Mouse (Mus musculus): ENCODE data around the gene Elovl3. TPM values are rescaled to one million over a fixed set of nuclear protein-coding genes. Genes with fewer than 3 reads are reported as not detected.
"Not testable (repeated sequence)": the region's sequence is repeated elsewhere in the genome, so short reads cannot be mapped to it uniquely, and the experiment has no call there.

Elovl3 gene
- polyA plus RNA-seq, 1 experiment = not detected

GRCm38 (mm10) chr19:46149091-46149490 lies 17.4 kb downstream of the Elovl3 start:
- Histone ChIP-seq H3K4me1 (ENCODE audit: control insufficient read depth, insufficient read depth, low read length) (no peaks in the 10 kb centered on the region), H3K9ac (ENCODE audit: low read depth, poor library complexity, severe bottlenecking) (no peak overlapping the region), H3K27me3 (ENCODE audit: control insufficient read depth, insufficient read depth, low read length, poor library complexity, severe bottlenecking) (peaks cover 12% of the 10 kb centered on the region), H3K4me3 (ENCODE audit: low read depth, low read length) (no peak overlapping the region), H3K27ac (ENCODE audit: insufficient read depth, low read length) (no peak overlapping the region), H3K9me3 (replicated peaks; ENCODE audit: control insufficient read depth, insufficient read depth, low read length, poor library complexity, severe bottlenecking) (no peaks in the 10 kb centered on the region), H3K36me3 (ENCODE audit: control insufficient read depth, insufficient read depth, low read length, poor library complexity, severe bottlenecking) (no peaks in the 10 kb centered on the region)
- no peak for TF ChIP-seq CTCF (IDR thresholded peaks at IDR 0.05; ENCODE audit: low read depth, low read length)
- TF ChIP-seq POLR2A (IDR thresholded peaks at IDR 0.05; ENCODE audit: insufficient read depth, low read length) = no peak
- TF ChIP-seq EP300 (IDR thresholded peaks at IDR 0.05; ENCODE audit: insufficient read depth, low read depth, low read length) = no peak

DNA sequence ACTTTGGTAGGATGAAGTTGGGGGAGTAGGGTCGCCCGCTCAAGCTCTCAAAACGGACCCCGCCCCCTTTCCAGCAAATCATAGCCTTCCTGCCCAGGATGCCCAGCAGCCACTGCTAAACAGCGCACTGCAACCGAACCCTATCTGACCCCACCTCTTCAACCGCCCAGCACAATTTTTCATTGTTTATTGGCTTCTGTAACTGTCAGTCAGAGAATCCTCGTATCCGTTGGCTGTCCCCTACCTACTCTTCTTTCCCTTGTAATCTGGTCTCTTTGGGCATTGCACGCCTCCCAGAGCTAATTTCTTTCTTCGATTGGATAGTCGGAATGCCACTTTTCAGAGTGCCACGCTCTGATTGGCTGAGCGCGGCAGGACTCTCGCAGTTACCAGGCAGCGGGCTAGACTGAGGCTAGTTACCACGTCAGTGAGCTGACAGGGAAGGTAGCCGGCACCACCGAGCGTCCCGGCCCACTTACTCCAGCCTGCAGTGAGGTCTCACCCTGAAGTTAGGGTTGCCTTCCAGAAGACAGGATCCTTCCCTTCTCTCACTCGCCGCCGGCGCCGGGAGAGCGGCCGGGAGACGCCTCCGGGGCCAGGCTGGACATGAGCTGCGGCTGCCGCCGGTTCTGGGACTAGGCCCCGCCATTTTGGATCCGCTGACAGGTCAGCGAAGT lies 20.6 kb downstream of the Elovl3 start, which contains the start of gene Gbf1:
Gene Gbf1 (plus strand): TSS at position 383 of the 677 bp plus-strand sequence.
- Histone ChIP-seq H3K4me1 (ENCODE audit: control insufficient read depth, insufficient read depth, low read length) (no peaks in the 10 kb centered on the region), H3K9ac (ENCODE audit: low read depth, poor library complexity, severe bottlenecking) (peak within 1 kb of the TSS; percentile 81), H3K27ac (ENCODE audit: insufficient read depth, low read length) (no peak within 1 kb of the TSS), H3K9me3 (replicated peaks; ENCODE audit: control insufficient read depth, insufficient read depth, low read length, poor library complexity, severe bottlenecking) (no peaks in the 10 kb centered on the region), H3K36me3 (ENCODE audit: control insufficient read depth, insufficient read depth, low read length, poor library complexity, severe bottlenecking) (no peaks in the 10 kb centered on the region), H3K4me3 (ENCODE audit: low read depth, low read length) (peak within 1 kb of the TSS; percentile 87), H3K27me3 (ENCODE audit: control insufficient read depth, insufficient read depth, low read length, poor library complexity, severe bottlenecking) (0 out of 2 replicates have a peak, but pooled peaks cover 6% of the 10 kb centered on the region)
- no peak for TF ChIP-seq POLR2A (IDR thresholded peaks at IDR 0.05; ENCODE audit: insufficient read depth, low read length)
- no peak for TF ChIP-seq EP300 (IDR thresholded peaks at IDR 0.05; ENCODE audit: insufficient read depth, low read depth, low read length)
- TF ChIP-seq CTCF (IDR thresholded peaks at IDR 0.05; ENCODE audit: low read depth, low read length) = no peak

DNA sequence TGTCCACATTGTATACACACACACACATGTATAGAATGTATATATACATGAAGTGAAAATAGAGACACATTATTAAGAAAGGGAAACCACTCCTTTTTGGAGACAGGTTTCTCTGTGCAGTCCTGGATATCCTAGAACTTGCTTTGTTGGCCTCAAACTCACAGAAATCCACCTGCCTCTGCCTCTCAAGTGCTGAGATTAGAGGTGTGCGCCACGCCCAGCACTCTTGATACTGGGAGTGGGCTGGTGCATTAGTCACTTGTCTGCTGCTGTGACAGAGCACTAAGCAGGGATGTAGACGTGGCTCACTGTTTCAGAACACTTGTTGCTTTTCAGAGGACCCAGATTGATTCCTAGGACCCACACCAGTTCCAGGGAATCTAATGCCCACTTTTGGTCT lies 34.3 kb downstream of the Elovl3 start:
- 0 out of 2 replicates have a peak, but pooled peaks cover 2% of the 10 kb centered on the region for H3K36me3 ChIP-seq (ENCODE audit: control insufficient read depth, insufficient read depth, low read length, poor library complexity, severe bottlenecking)
- H3K9me3 ChIP-seq (replicated peaks; ENCODE audit: control insufficient read depth, insufficient read depth, low read length, poor library complexity, severe bottlenecking) = no peaks in the 10 kb centered on the region
- TF ChIP-seq POLR2A (IDR thresholded peaks at IDR 0.05; ENCODE audit: insufficient read depth, low read length) = no peak
- TF ChIP-seq EP300 (IDR thresholded peaks at IDR 0.05; ENCODE audit: insufficient read depth, low read depth, low read length) = no peak
- TF ChIP-seq CTCF (IDR thresholded peaks at IDR 0.05; ENCODE audit: low read depth, low read length) = no peak

DNA sequence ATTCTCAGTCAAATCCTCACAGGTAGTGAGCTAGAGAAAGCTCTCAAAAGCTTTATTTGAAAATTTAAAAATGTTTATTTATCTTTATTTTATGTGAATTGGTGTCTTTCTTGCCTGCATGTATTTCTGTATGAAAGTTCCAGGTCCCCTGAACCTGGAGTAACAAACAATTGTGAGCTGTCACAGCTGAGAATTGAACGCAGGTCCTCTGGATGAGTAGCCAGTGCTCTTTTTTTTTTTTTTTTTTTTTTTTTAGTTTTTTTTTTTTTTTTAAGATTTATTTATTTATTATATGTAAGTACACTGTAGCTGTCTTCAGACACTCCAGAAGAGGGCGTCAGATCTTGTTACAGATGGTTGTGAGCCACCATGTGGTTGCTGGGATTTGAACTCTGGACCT lies 35.5 kb downstream of the Elovl3 start:
- H3K27me3 ChIP-seq (ENCODE audit: control insufficient read depth, insufficient read depth, low read length, poor library complexity, severe bottlenecking); H3K4me1 ChIP-seq (ENCODE audit: control insufficient read depth, insufficient read depth, low read length); H3K9ac ChIP-seq (ENCODE audit: low read depth, poor library complexity, severe bottlenecking); H3K27ac ChIP-seq (ENCODE audit: insufficient read depth, low read length); H3K9me3 ChIP-seq (replicated peaks; ENCODE audit: control insufficient read depth, insufficient read depth, low read length, poor library complexity, severe bottlenecking); H3K4me3 ChIP-seq (ENCODE audit: low read depth, low read length); H3K36me3 ChIP-seq (ENCODE audit: control insufficient read depth, insufficient read depth, low read length, poor library complexity, severe bottlenecking): not testable (repeated sequence)

More for the DNA sequence above, 34.3 kb downstream of the Elovl3 start:
- H3K27ac ChIP-seq (ENCODE audit: insufficient read depth, low read length) = no peak overlapping the region
- H3K4me3 ChIP-seq (ENCODE audit: low read depth, low read length) = no peak overlapping the region
- H3K9ac ChIP-seq (ENCODE audit: low read depth, poor library complexity, severe bottlenecking) = no peak overlapping the region
- no peaks in the 10 kb centered on the region for H3K27me3 ChIP-seq (ENCODE audit: control insufficient read depth, insufficient read depth, low read length, poor library complexity, severe bottlenecking)
- H3K4me1 ChIP-seq (ENCODE audit: control insufficient read depth, insufficient read depth, low read length) = no peaks in the 10 kb centered on the region

DNA sequence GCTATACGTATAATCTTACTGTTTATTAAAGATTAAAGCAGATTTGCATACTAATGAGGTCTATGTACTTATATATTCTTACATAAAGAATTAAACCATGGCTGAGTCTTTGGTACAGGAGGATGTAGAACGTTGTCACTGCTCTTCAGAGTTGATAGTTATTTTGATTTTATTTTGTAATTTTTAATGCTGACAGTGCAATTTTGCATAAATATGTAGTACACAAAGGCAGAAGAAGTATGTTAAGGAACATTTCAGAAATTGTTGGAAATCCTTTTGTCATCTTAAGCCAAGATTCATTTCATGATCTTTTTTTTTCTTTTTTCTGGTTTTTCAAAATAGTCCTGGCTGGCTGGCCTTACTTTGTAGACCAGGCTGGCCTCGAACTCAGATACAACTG lies 37.7 kb downstream of the Elovl3 start:
- TF ChIP-seq POLR2A (IDR thresholded peaks at IDR 0.05; ENCODE audit: insufficient read depth, low read length) = no peak
- no peak for TF ChIP-seq EP300 (IDR thresholded peaks at IDR 0.05; ENCODE audit: insufficient read depth, low read depth, low read length)
- TF ChIP-seq CTCF (IDR thresholded peaks at IDR 0.05; ENCODE audit: low read depth, low read length) = no peak
- H3K36me3 ChIP-seq (ENCODE audit: control insufficient read depth, insufficient read depth, low read length, poor library complexity, severe bottlenecking) = peaks cover 3% of the 10 kb centered on the region; the same call in 1 of the 2 replicates
- no peak overlapping the region for H3K4me3 ChIP-seq (ENCODE audit: low read depth, low read length)
- H3K9me3 ChIP-seq (replicated peaks; ENCODE audit: control insufficient read depth, insufficient read depth, low read length, poor library complexity, severe bottlenecking) = no peaks in the 10 kb centered on the region
- H3K4me1 ChIP-seq (ENCODE audit: control insufficient read depth, insufficient read depth, low read length) = no peaks in the 10 kb centered on the region
- H3K27ac ChIP-seq (ENCODE audit: insufficient read depth, low read length) = no peak overlapping the region
- no peak overlapping the region for H3K9ac ChIP-seq (ENCODE audit: low read depth, poor library complexity, severe bottlenecking)
- H3K27me3 ChIP-seq (ENCODE audit: control insufficient read depth, insufficient read depth, low read length, poor library complexity, severe bottlenecking) = no peaks in the 10 kb centered on the region

- TF ChIP-seq EP300 (IDR thresholded peaks at IDR 0.05; ENCODE audit: insufficient read depth, low read depth, low read length) (no peak), CTCF (IDR thresholded peaks at IDR 0.05; ENCODE audit: low read depth, low read length) (no peak), POLR2A (IDR thresholded peaks at IDR 0.05; ENCODE audit: insufficient read depth, low read length) (no peak)
- H3K36me3 ChIP-seq (ENCODE audit: control insufficient read depth, insufficient read depth, low read length, poor library complexity, severe bottlenecking) = peaks cover 3% of the 10 kb centered on the region; the same call in 1 of the 2 replicates
These were observed 38.2 kb downstream of the Elovl3 start for GRCm38 (mm10) chr19:46169913-46170312.

More at GRCm38 (mm10) chr19:46169913-46170312, 38.2 kb downstream of the Elovl3 start:
- Histone ChIP-seq H3K4me1 (ENCODE audit: control insufficient read depth, insufficient read depth, low read length) (no peaks in the 10 kb centered on the region), H3K9me3 (replicated peaks; ENCODE audit: control insufficient read depth, insufficient read depth, low read length, poor library complexity, severe bottlenecking) (no peaks in the 10 kb centered on the region), H3K4me3 (ENCODE audit: low read depth, low read length) (no peak overlapping the region), H3K27ac (ENCODE audit: insufficient read depth, low read length) (no peak overlapping the region), H3K9ac (ENCODE audit: low read depth, poor library complexity, severe bottlenecking) (no peak overlapping the region), H3K27me3 (ENCODE audit: control insufficient read depth, insufficient read depth, low read length, poor library complexity, severe bottlenecking) (no peaks in the 10 kb centered on the region)
